Mouse (Mus musculus) small intestine, adult 2 months (tissue): Measurements from ENCODE around the gene Hdac1. TPM values are rescaled to one million over a fixed set of nuclear protein-coding genes. Genes with fewer than 3 reads are reported as not detected.

ENCODE experiments used
- H3K27ac ChIP-seq: fragments of 200-500 bp; 2 replicates; pipeline ENCODE4 v1.5.1; 2012; ENCODE audit warnings: low read depth, low read length, control low read depth, inconsistent platforms; ENCODE audit not compliant: insufficient read depth
- H3K27me3 ChIP-seq: fragments of 200-500 bp; 2 replicates; pipeline ENCODE4 v1.6.1; 2012; ENCODE audit warnings: mild to moderate bottlenecking, moderate library complexity, low read length, inconsistent platforms; ENCODE audit not compliant: control insufficient read depth, insufficient read depth
- H3K36me3 ChIP-seq: fragments of 200-500 bp; 2 replicates; pipeline ENCODE4 v1.6.1; 2012; ENCODE audit warnings: mild to moderate bottlenecking, low read length, control low read depth, inconsistent platforms; ENCODE audit not compliant: control insufficient read depth, insufficient read depth
- H3K4me1 ChIP-seq: fragments of 200-500 bp; 2 replicates; pipeline ENCODE4 v1.6.1; 2012; ENCODE audit warnings: low read length, inconsistent platforms, mixed read lengths; ENCODE audit not compliant: control insufficient read depth, insufficient read depth, insufficient read length
- H3K4me3 ChIP-seq: fragments of 200-500 bp; 2 replicates; pipeline ENCODE4 v1.5.1; 2012; ENCODE audit warnings: low read depth, mild to moderate bottlenecking, control low read depth, inconsistent platforms, low read length, moderate library complexity
- CTCF ChIP-seq: fragments of 200-500 bp; IDR thresholded peaks from 2 replicates; pipeline ENCODE4 v1.5.1; 2012; ENCODE audit warnings: low read depth, mild to moderate bottlenecking, control low read depth, inconsistent platforms, low read length, moderate library complexity, mixed read lengths; ENCODE audit not compliant: insufficient replicate concordance, insufficient read length; ENCODE audit errors: extremely low read depth
- POLR2A ChIP-seq: fragments of 200-500 bp; IDR thresholded peaks from 2 replicates; pipeline ENCODE4 v1.6.1; 2012; ENCODE audit warnings: low read depth, mild to moderate bottlenecking, control low read depth, inconsistent platforms, low read length, moderate library complexity
- WGBS: fragments of 180-500 bp; shearing (Covaris S2); methylation state at CpG from one replicate; pipeline ENCODE4 v1.1.7; 2018; 5-methylcytosine and 5-hydroxymethylcytosine counted together
- polyA plus RNA-seq: library from polyadenylated mRNA; depleted of rRNA; stranded (reverse); fragments of >200 nt; gene quantifications from 2 replicates; pipeline ENCODE4 v1.2.3, GENCODE M21; 2012

Hdac1 gene
- polyA plus RNA-seq, 1 experiment, result 31.1 TPM

- TF ChIP-seq POLR2A, result no peak
- no peak for TF ChIP-seq CTCF
- H3K27ac ChIP-seq, result no peak overlapping the region
Measured at GRCm38 (mm10) chr4:129580347-129580746, 37.8 kb upstream of the Hdac1 start.

GRCm38 (mm10) chr4:129578466-129578865 lies 36.0 kb upstream of the Hdac1 start, which contains the start of gene Fam167b:
Gene Fam167b, minus strand, starts transcription at chr4:129578549.
- no peak for TF ChIP-seq POLR2A
- no peak for TF ChIP-seq CTCF
- Histone ChIP-seq H3K27me3 (no peaks in the 10 kb centered on the region), H3K36me3 (no peaks in the 10 kb centered on the region), H3K27ac (no peak within 1 kb of the TSS), H3K4me1 (no peaks in the 10 kb centered on the region; the same call in 1 of the 2 replicates), H3K4me3 (no peak within 1 kb of the TSS)
- 71% methylated on average over 5 of the region's 5 CpGs for WGBS

More at GRCm38 (mm10) chr4:129580347-129580746, 37.8 kb upstream of the Hdac1 start:
- WGBS, result 60% methylated on average over 7 of the region's 7 CpGs
- no peak overlapping the region for H3K4me3 ChIP-seq
- no peaks in the 10 kb centered on the region for H3K27me3 ChIP-seq
- H3K36me3 ChIP-seq, result no peaks in the 10 kb centered on the region
- no peaks in the 10 kb centered on the region; the same call in 1 of the 2 replicates for H3K4me1 ChIP-seq

GRCm38 (mm10) chr4:129577688-129578087 lies 35.2 kb upstream of the Hdac1 start:
- 75% methylated on average over 7 of the region's 7 CpGs for WGBS
- Histone ChIP-seq H3K27me3 (no peaks in the 10 kb centered on the region), H3K4me1 (no peaks in the 10 kb centered on the region; the same call in 1 of the 2 replicates), H3K27ac (no peak overlapping the region), H3K4me3 (no peak overlapping the region), H3K36me3 (no peaks in the 10 kb centered on the region)
- TF ChIP-seq CTCF (no peak), POLR2A (no peak)

- peak overlapping the region; percentile 23 for H3K4me3 ChIP-seq
- TF ChIP-seq CTCF (peak; percentile 57; the same call in 1 of the 2 replicates), POLR2A (no peak)
- WGBS, result 26% methylated on average over 21 of the region's 21 CpGs
- no peaks in the 10 kb centered on the region; the same call in 1 of the 2 replicates for H3K4me1 ChIP-seq
- no peak overlapping the region for H3K27ac ChIP-seq
- no peaks in the 10 kb centered on the region for H3K36me3 ChIP-seq
- no peaks in the 10 kb centered on the region for H3K27me3 ChIP-seq
Measured at GRCm38 (mm10) chr4:129576863-129577491, 34.5 kb upstream of the Hdac1 start.

- Histone ChIP-seq H3K27me3 (no peaks in the 10 kb centered on the region), H3K4me3 (peak overlapping the region; percentile 26), H3K27ac (peak overlapping the region; percentile 87), H3K4me1 (no peaks in the 10 kb centered on the region; the same call in 1 of the 2 replicates), H3K36me3 (no peaks in the 10 kb centered on the region)
- TF ChIP-seq CTCF, result no peak
- TF ChIP-seq POLR2A, result no peak
- WGBS, result 44% methylated on average over 7 of the region's 8 CpGs
Measured at GRCm38 (mm10) chr4:129575171-129575844, 32.8 kb upstream of the Hdac1 start.

GRCm38 (mm10) chr4:129573430-129573829 lies 30.9 kb upstream of the Hdac1 start, which contains the start of gene Lck:
Gene Lck, minus strand, starts transcription at chr4:129573641.
- H3K27ac ChIP-seq, result peak within 1 kb of the TSS; percentile 71
- H3K27me3 ChIP-seq, result no peaks in the 10 kb centered on the region
- no peak for TF ChIP-seq CTCF
- no peak for TF ChIP-seq POLR2A
- 84% methylated on average over 8 of the region's 8 CpGs for WGBS
- no peaks in the 10 kb centered on the region for H3K36me3 ChIP-seq
- no peaks in the 10 kb centered on the region for H3K4me1 ChIP-seq
- peak within 1 kb of the TSS; percentile 56 for H3K4me3 ChIP-seq

- Histone ChIP-seq H3K27me3 (no peaks in the 10 kb centered on the region), H3K4me3 (peak overlapping the region; percentile 56), H3K4me1 (no peaks in the 10 kb centered on the region), H3K27ac (peak overlapping the region; percentile 71), H3K36me3 (no peaks in the 10 kb centered on the region)
- WGBS, result 98% methylated on average over 4 of the region's 4 CpGs
- TF ChIP-seq CTCF (no peak), POLR2A (no peak)
Measured at GRCm38 (mm10) chr4:129573093-129573370, 30.5 kb upstream of the Hdac1 start.
